Mouse (Mus musculus) c-Kit-negative CD71-positive TER-119-positive erythroid progenitor cells, embryonic 14.5 days (primary cell): ENCODE results near the gene Inafm2.

Experiments used
- DNase-seq: peaks from one replicate; pipeline ENCODE4 v3.0.0-alpha.2; 2013; ENCODE audit warnings: low read depth, low spot score

Inafm2 gene

DNA sequence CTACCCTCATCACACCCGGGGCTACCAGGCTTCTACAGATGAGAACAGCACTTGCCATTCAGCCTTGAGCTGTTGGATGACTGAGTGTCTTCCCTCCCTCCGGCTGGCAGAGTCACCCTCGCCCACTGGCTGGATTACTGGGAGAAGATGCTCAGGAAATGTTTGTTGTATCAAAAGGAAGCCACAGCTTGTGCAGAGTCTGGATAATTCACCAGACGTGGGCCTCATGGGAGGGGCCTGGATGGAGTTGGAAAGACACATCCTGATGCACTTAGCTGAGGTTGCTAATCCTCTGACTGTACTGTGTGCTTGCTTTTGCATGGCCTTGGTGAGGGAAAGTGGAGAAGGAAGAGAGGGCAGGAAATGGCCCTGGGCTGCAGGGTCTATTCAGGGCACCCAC is 10.5 kb downstream of the Inafm2 start:
- DNase-seq, result no peak

DNA sequence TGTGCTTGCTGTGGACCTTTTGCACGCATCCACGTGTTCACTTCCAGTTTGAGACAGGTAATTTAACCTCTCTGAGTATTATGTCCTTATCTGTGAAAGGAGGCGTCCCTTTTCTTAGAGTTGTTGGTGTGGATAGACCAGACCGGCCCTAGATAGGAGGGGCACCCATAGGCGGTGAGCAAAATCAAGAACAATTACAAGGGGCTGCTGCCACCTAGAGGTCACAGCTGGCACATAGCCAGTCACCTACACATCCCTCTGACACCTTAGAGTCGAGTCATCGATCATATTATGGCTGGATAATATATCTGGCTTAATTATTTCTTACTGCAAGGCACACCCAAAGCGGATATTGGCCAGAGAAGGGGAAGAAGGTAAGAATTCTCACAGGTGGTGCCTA is 14.3 kb downstream of the Inafm2 start:
- no peak for DNase-seq

DNA sequence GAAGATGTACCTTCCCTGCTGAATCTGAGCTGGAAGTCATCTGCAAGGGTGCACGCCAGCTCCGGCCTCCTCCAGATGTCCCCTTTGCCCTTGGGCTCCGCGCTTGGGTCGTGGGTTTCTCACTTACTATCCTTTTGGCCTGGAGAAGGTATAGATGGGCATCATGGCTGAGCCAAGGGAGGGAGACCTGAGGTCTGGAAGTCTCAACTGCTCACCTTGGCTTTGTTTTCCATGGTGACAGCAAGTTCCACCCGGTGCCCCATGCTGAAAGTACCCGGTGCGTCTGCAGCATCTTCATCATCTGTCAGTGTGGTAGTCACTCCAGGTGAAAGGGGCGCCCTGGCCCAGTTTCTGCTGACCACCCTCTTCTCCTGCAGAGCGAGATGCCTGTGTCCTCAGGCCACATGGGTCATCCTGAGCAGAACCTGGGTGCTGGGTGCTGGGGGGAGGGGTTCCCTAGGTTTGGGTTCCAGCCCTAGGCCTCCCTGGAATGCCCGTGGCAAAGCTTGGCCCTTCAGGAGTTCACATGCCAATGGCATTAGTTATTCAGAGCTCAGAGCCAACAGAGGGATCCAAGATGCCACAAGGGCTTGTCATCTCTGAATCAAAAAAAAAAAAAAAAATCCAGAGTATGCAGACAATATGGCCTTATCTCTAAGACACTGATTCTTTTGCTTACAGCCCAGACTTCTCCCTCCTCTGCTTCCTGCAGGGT is 14.9 kb downstream of the Inafm2 start:
- no peak for DNase-seq

DNA sequence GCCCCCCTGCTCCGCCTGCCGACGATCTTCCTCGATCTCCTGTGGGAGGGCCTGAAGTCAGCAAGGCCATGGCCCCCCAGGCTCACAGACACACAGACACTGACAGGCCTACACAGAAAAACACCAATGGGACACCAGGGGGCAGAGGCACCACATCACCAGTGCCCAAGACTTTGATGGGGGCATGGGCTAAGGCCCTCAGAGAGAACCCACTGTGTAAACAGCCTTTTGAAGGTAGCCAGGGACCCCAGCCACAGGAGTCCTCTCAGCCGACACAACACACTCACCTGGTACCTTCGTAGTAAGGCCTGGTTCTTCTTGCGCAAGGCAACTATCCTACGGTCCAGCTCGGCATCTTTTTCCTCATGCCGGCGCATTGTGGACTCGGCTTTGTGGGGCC is 15.8 kb downstream of the Inafm2 start:
- no peak for DNase-seq

DNA sequence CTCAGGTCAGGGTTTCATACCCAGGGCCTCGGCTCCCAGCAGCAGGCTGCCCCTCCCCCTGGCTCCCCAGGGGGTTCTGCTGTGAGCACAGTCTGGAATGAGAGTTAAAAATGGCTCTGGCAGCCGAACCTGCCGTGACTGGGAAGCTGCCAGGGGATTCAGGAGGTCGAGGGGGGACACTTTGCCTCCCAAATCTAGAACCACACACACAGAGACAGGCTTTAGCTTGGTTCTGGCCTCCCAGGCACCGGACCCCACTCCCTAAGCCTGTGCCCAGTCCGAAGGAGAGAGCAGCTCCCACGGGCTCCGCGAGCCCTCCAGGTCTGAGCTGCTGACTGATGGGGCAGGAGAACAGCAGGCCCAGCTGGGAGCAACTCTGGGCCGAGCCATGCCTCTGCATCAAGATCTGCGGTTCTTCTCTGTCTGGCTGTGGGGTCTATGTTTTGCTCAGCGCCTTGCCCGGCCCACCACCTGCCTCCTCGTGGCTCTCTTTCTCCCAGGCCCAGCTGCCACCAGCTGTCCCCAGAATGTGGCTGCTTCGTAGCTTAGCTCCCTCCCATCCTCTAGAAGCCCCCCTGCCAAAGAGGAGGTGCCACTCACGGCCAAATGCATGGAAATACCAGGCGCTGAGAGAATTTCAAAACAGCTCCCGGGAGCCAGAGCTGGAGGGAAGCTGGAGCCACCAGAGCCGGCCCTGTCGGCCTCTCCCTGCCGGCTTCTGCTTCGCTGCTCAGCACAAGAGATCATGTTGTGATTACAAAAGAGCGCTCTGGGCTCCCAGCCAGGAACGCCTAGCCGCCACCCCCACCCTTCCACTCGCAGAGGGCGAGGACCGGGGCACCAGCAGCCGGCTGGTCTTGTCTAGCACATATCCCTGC is 16.6 kb downstream of the Inafm2 start, which contains the start of gene Ccdc9b:
Gene Ccdc9b (minus strand): TSS at position 756 of the 878 bp plus-strand sequence.
- DNase-seq, result no peak

DNA sequence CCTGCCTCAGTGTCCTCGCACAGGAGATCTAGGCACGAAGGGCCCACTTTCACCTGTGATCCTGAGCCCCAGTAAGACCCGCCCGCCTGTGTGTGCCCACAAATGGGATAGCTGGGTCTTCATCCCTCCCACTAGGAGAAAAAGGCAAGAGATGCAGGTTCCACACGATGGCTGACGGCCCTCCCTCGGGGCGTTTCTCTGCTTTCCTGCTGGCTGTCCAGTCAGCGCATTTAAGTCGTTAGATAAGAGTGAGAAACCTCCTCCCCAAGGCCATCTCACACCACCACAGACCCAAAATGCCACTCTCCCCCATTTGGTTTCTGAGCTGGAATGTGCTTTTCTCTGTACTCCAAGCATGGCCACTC is 17.2 kb downstream of the Inafm2 start:
- DNase-seq, result no peak

DNA sequence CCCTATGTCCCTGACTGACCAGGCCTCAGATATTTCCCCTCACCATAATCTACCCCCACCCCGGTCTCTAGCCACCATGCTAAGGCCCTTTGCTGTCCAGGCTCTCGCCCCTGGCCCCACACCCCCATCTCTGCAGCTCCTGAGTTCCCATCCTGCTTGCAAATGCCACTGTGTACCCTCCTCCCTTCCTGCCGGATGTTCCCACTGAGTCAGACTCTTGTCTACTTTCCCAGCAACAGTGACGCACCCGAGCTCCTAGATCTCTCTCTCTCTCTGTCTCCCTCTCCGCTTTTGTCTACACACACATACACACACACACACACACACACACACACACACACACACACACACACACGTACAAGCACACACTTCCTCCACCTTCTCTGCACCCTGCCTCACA is 17.9 kb downstream of the Inafm2 start:
- DNase-seq, result no peak

DNA sequence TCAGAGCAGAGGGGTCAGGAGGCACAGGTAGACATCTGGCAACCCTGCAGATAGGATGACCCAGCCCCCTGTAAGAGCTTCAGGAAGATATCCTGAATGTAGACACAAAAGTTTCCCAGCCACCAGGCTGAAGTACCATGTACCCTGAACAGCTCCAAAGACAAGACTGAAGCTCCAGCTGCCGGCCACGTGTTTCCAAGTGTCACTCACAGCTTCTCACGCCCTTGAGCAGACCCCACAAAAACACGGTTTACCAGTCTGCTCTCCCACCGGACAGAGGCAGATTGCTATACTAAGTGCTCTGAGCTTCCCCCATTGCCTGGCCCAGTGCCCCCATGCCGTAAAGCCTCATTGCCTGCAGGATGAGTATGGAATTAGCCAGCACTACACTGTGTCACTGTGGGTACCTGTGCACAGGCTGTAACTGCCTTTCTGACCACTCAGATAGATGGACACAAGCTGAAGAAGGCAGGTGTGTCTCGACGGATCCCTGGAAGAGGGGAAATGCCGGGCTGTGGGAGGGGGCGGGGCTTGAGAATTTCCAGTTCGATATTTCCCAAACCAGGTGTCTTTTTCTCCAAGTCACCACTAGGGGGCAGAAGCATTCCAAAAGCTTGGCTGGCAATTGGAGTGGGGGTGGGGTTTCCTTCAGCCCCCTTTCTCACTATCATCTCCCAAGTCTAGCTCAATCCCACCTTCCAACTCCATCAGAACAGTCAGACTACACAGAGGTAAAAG is 18.7 kb downstream of the Inafm2 start:
- DNase-seq, result no peak

DNA sequence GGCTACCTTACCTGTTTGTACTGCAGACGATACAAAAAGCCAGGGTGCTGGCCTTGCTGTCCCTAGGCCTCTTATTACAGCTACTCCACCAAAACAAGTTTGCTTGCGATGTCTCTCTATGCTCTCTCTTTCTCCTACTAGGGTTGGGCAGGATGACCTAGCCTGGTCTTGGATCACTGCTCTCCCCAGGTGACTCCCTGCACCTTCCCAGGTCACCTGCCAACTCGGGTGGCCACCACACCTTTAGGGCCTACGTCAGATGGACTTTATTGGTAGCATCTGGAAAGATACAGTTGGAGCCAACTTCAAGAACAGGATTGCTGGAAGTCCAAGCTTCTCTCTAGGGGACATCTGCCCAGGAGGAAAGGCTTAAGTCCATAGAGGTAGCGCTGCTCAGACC is 19.3 kb downstream of the Inafm2 start:
- DNase-seq, result no peak

DNA sequence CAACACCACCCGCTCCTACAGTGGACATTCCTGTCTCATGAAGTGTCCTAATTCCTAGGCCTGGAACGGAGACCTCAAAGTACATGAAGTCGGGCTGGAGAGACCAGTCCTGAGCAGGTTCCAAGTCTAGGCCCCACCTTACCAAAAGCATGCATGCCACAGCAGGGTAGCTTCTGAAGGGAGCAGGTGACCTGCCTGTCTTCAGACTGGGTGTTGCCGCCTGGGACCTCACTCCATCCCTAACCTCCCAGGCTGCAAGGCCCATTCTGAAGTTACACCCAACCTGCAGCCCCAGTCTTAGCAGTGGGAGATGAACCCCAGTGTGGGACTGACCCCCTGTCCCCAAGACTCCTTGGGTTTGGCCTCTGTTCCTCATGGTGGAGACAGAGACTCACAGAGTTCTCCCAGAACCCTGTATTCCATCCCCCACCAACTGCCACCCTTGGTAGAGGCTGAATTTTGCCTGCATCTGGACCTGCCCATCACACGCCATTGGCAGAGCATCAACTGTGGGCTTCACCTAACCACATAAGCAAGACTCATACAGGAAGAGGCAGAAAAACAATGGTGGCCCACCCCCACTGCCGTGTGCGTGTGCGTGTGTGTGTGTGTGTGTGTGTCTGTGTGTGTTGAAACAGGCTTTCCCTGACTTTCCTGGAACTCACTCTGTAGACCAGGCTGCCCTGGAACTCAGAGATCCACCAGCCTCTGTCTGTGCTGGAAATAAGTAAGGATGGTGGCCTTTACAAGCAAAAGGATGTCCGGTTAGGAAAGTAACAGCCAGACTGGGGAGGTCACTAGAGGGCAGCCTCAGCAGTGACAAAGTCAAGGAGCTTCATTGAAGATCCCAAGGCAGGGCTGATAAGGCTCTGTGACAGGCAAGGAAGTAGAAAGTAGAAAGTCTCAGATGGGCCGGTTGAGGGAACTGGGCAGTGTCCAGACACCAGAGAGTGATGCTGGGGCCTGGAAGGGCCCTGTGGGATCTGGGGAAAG is 20.8 kb downstream of the Inafm2 start:
- no peak for DNase-seq

DNA sequence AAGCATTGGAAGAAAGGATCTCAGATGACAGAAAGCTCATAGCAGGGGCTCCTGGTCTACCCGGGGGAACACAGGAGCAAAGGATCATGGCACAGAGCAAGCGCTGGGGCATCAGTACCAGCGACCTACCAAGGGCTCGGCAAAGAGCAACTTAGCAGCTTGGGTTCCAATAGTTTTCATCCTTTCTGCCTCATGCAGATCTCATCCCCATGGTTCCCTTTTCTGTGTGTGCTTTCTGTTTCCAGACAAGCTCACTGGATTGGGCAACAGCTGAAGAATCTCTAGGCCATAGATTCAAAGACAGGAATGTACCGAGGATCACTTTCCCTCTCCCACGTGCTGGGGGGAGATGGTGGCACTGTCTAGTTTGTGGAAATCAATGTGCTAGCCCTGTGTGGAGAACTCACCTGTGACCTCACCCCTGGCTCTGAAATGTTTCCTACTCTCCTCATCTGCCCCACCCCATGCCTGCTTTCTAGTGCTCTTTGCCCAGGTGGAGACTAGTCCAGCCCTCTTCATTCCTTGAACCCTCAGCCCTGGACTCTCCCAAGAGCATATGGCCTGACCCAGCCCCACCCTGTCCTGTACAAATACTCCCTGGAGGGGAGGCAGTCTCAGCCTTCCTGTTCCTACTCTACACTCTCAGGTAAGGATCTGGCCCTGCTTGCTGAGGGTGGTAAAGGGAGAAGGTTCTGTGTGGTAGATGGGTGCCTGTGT is 26.8 kb downstream of the Inafm2 start, which contains the start of gene Phgr1:
Gene Phgr1 (plus strand): TSS at position 612 of the 717 bp plus-strand sequence.
- DNase-seq, result no peak

DNA sequence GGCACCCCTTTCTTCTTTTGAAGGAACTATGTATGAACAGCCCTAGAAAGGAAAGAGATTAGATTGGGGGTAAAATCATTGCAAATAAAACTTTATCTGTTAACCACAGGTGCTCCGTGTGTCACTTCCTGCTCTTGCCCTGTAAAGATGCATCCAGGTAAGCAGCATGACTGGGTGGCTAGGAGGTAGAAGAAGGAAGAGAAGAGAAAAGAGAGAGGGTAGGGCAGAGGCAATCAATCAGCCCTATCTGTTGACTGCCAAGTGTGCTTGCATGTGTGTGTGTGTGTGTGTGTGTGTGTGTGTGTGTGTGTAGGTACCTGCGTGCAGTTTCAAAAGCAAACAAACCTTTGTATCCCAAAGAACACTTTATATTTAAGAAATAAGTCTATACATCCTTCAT is 29.0 kb downstream of the Inafm2 start:
- no peak for DNase-seq

DNA sequence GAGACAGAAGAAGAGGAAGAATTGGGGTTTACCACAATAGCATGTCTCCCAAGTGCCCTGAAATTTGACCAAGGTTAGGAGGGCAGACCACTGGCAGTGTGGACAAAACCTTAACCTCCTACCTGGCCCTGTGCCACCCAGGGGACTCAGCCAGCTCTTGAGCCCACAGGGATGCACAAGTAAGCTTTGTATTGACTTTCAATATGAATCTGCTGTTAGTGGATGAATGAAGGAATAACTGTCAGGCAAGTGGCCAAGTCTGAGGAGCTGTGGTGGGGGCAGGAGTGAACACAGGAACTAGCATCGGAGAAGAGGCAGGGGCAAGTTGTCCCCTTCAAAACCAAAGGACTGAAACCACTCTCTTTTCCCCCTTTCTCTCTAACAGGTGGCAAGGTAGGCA is 29.8 kb downstream of the Inafm2 start:
- no peak for DNase-seq

DNA sequence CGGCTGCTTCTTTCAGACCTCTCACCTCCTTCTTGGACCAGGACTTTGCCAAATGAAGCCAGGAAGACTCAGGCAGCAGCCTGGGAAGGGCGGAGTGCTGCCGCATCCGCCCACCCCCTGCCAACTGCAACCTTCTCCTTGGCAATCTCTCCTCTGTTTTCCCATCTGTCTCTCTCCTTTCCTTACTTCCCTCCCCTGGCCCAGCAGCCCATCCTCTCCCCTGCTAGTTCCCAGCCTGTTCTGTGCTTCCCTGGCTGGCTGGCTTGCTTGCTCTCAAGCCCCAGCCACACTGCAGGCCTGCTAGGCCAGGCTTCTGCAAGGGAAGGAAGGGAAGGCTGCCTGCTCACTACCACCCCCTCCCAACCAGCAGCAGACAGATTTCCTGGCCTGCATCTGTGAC is 30.3 kb downstream of the Inafm2 start:
- DNase-seq, result no peak

DNA sequence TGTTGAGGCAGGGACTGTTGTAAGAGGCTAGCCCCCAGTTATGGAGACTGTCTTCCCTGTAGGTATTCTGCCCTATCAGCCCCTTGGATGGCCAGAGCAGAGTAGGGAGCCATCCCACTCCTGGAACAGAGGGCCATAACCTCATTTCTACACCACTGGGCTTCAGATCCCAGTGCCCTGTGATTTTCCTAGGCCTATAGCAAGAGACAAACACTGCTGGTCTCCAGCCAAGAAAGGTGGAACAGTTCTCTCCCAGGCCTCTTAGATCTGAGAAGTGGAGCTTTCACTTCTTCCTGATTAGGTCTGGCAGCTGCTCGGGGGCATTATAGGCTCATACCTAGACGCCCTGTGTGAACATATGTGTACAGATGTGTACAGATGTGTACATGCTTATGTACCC is 30.7 kb downstream of the Inafm2 start:
- no peak for DNase-seq

DNA sequence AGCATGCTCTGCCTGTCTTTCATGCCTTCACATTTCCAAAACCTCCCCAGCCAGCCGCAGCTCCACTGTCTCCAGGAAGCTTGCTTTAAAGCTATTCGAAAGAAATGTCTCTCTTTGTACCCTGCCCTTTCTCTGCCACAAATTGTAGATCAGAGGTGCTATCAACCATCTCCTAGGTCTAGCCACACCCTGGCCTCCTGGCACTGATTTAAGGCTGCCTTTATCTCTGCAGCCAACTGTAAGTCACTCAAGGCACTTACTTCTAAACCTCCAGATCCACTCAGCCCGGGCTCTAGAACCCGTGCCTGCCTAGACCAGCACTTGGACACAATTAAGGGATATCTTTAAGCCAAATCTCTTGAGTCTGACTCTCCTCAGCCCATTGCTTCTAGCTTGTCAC is 32.9 kb downstream of the Inafm2 start:
- no peak for DNase-seq

DNA sequence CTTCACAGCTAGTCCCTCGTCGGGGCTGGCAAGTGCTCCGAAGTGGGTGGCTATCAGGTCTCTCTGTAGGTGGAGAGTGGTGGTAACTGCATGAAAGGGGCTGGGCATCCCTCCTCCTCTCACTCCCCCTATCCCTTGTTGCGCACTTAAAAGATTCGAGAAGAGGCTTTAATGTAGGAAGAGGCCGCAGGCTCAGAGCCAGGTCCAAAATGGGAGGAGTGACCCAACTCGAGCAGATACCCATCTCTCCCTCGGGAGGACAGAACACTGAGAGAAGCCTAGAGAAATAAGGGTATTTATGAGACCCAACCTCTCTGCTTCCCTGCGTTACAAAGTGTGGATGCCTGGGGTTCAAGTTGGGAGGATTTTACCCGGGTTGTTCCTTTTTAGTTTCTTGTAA is 33.5 kb downstream of the Inafm2 start:
- no peak for DNase-seq

DNA sequence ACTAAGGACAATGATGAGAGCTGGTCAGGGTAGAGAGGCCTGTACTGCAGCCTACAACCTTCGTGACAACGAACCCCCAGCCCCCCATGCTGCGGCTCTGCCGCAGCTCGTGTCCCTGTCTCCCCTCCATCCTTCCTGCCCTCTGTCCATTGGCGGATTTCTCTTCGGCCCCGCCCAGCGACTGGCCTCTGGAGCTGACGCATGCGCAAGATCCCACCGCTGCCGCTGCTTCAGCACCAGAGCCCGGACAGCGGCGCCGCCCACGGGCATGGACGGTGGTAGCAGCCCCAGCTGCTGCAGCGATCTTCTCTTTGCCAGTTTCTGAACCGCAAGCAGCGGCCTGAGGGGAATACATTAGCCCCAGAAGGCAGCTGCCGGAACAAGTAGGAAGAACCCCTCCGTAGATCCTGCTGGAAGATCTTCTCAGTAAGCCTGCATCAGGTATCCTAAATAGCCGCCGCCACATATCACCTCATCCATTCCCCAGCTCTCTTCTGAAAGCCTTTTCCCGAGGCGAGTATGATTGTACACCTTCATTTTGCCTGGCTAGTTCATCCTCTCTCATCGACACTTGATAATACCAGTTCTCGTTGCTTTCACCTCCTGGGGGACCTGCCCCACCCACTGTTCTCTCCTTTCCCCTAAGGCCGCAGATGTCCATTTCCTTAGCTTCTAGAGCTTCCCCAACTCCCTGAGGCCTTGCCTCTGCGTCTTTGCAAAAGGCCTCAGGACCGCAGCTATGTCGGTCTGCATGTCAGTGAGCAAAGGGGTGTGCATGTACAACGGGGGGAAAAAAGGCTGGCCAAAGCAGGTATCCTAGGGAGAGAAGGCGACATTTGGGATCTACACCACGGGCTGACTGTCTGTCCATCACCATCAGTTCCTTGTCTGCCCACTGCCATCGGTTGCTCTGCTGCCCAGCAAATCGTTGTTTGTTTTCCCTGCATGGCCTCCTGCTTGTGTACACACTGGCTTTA is 34.2 kb downstream of the Inafm2 start, which contains the start of gene Disp2:
Gene Disp2 (plus strand): TSS at position 216 of the 977 bp plus-strand sequence.
- peak; percentile 55 for DNase-seq

DNA sequence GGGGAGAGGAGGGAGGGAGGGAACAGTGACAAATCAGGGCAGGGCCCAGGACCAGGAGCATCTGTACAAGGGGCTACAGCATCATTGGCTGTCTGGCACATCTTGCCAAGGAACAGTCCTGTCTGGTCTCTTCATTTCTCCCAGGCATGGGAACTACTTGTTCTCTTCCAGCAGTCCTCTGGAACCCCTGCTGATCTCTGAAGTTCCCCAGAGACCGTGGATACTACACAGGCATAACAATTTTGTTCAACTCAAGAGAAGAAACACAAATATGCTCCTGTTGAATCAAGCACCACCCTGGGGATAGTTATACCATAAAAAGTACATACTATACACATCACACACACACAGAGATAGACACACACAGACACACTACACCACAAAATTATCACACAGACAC is 35.6 kb downstream of the Inafm2 start:
- no peak for DNase-seq
